Mouse (Mus musculus) olfactory bulb, adult 2 months (tissue): ENCODE measurements around the gene Eif2b5.

Source experiments
- CTCF ChIP-seq: fragments of 200-500 bp; IDR thresholded peaks from 2 replicates; pipeline ENCODE4 v1.5.1; 2012; ENCODE audit warnings: low read depth, mild to moderate bottlenecking, low read length, moderate library complexity; ENCODE audit not compliant: insufficient read depth
- POLR2A ChIP-seq: fragments of 200-500 bp; IDR thresholded peaks from 2 replicates; pipeline ENCODE4 v1.6.1; 2012; ENCODE audit warnings: mild to moderate bottlenecking, low read depth, low read length, moderate library complexity; ENCODE audit not compliant: insufficient read depth

- TF ChIP-seq CTCF (no peak), POLR2A (no peak)
These were observed 37.6 kb downstream of the Eif2b5 start for GRCm38 (mm10) chr16:20536081-20536665.
